In genomic region chr5:60599460-60600299, GRCm38 (mm10) we compare ENCODE assay signal across 12 mouse cellular contexts.
A peak's percentile ranks its signal among the peaks of the same experiment; 100 is the strongest.
DNase-seq lines count a peak whose midpoint lies in the region; ATAC-seq and TF ChIP-seq lines count a peak whose summit lies in the region.
"Had no signal": no experiment of that assay in that cellular context is flagged by ENCODE, and none has a peak within 500 bp of the region (broad histone marks: within the 10 kb centered on the region; RNA-seq: fewer than 3 reads in every experiment).

No protein-coding gene starts in this region.

- peak; percentile 18 to 25 for DNase-seq in right cerebral cortex, postnatal 10 days (ENCODE audit: low spot score in 2 of 2)
- no peak for DNase-seq in right cerebral cortex, postnatal 14 days
- DNase-seq in embryonic facial prominence, embryonic 14.5 days (ENCODE audit: low spot score), result peak; percentile 5
- peak; percentile 21 to 77 for DNase-seq in layer of hippocampus, postnatal 14 days (ENCODE audit: low spot score in 2 of 2)
- no peak for DNase-seq in lung, postnatal 10 days
- no peak for DNase-seq in adrenal gland, adult 8-10 months
- DNase-seq in thymus, adult 2 months, result no peak
- DNase-seq in gastrocnemius, adult 8-10 months (ENCODE audit: low spot score in 2 of 2), result no peak
- DNase-seq: kidney, postnatal 25 days; lung, postnatal 14 days had no signal

- no peaks in the 10 kb centered on the region for H3K27me3 ChIP-seq in embryonic facial prominence, embryonic 14.5 days (replicated peaks; ENCODE audit: control insufficient read depth, insufficient read depth, low read length)
- H3K27me3 ChIP-seq in thymus, adult 2 months (ENCODE audit: control insufficient read depth, insufficient read depth, low read length), result no peaks in the 10 kb centered on the region
- H3K27me3 ChIP-seq: limb, embryonic 15.5 days had no signal

- H3K9me3 ChIP-seq in embryonic facial prominence, embryonic 14.5 days (ENCODE audit: control insufficient read depth, low read length), result no peaks in the 10 kb centered on the region
- H3K9me3 ChIP-seq: limb, embryonic 15.5 days had no signal

- no peak overlapping the region for H3K9ac ChIP-seq in embryonic facial prominence, embryonic 14.5 days (ENCODE audit: low read depth, low read length)
- H3K9ac ChIP-seq: limb, embryonic 15.5 days had no signal

- no peaks in the 10 kb centered on the region for H3K4me1 ChIP-seq in embryonic facial prominence, embryonic 14.5 days (ENCODE audit: control insufficient read depth, insufficient read depth, low read length)
- H3K4me1 ChIP-seq in thymus, adult 2 months (replicated peaks; ENCODE audit: control insufficient read depth, insufficient read depth, low read length), result no peaks in the 10 kb centered on the region
- H3K4me1 ChIP-seq: limb, embryonic 15.5 days had no signal

- H3K4me3 ChIP-seq in embryonic facial prominence, embryonic 14.5 days (ENCODE audit: low read depth, low read length), result no peak overlapping the region
- H3K4me3 ChIP-seq in thymus, adult 2 months (ENCODE audit: control insufficient read depth, insufficient read depth, low read length), result no peak overlapping the region
- H3K4me3 ChIP-seq: erythroblast, embryonic 14.5 days; limb, embryonic 15.5 days had no signal

- H3K27ac ChIP-seq in embryonic facial prominence, embryonic 14.5 days (replicated peaks; ENCODE audit: low read depth, low read length), result no peak overlapping the region
- H3K27ac ChIP-seq in thymus, adult 2 months (ENCODE audit: control insufficient read depth, insufficient read depth, low read length), result no peak overlapping the region
- H3K27ac ChIP-seq: limb, embryonic 15.5 days had no signal

- 67% methylated on average over 5 of the region's 5 CpGs for WGBS in embryonic facial prominence, embryonic 14.5 days
- 88% methylated on average over 5 of the region's 5 CpGs for WGBS in thymus, adult 2 months

- TF ChIP-seq CTCF in thymus, adult 2 months (IDR thresholded peaks at IDR 0.05; ENCODE audit: borderline replicate concordance, control insufficient read depth, extremely low read depth, insufficient read depth, low read length, poor library complexity), result no peak

- TF ChIP-seq POLR2A in thymus, adult 2 months (IDR thresholded peaks at IDR 0.05; ENCODE audit: control insufficient read depth, extremely low read depth, insufficient read depth, low read length, poor library complexity), result no peak

- H3K36me3 ChIP-seq in embryonic facial prominence, embryonic 14.5 days (ENCODE audit: control insufficient read depth, insufficient read depth, low read length), result no peaks in the 10 kb centered on the region
- H3K36me3 ChIP-seq in thymus, adult 2 months (ENCODE audit: control insufficient read depth, insufficient read depth, low read length), result no peaks in the 10 kb centered on the region
- H3K36me3 ChIP-seq: limb, embryonic 15.5 days had no signal

- ATAC-seq in embryonic facial prominence, embryonic 14.5 days (ENCODE audit: low read depth), result peak; percentile 76; the same call in 1 of the 2 replicates

- H3K4me2 ChIP-seq in embryonic facial prominence, embryonic 14.5 days (ENCODE audit: low read depth, low read length), result no peak overlapping the region
- H3K4me2 ChIP-seq: limb, embryonic 15.5 days had no signal

Comparison
In these comparisons a context has a peak if more than half of its experiments do, and no peak if none do; other contexts are left out.
1. DNase-seq: peak in right cerebral cortex, postnatal 10 days (2 of 2), embryonic facial prominence, embryonic 14.5 days (single experiment) and layer of hippocampus, postnatal 14 days (2 of 2); none in right cerebral cortex, postnatal 14 days (single experiment), lung, postnatal 10 days (single experiment), adrenal gland, adult 8-10 months (single experiment), thymus, adult 2 months (single experiment) and gastrocnemius, adult 8-10 months (0 of 2).